Mouse (Mus musculus) intestine, embryonic 16.5 days (tissue): Measurements from ENCODE around the gene Cyb5b. TPM values are rescaled to one million over a fixed set of nuclear protein-coding genes. Genes with fewer than 3 reads are reported as not detected.

ENCODE experiments used
- ATAC-seq: fragments of 200-750 bp; cut with Nextera tagmentation; 2 replicates; pipeline ENCODE4 v1.8.0; 2017; ENCODE audit warnings: moderate TSS enrichment, moderate library complexity
- H3K27ac ChIP-seq: fragments of 300-500 bp; sonication (generic); 2 replicates; pipeline ENCODE4 v1.5.1; 2014; ENCODE audit warnings: mild to moderate bottlenecking, low read length
- H3K27me3 ChIP-seq: fragments of 300-500 bp; sonication (generic); replicated peaks from 2 replicates; pipeline ENCODE4 v1.6.1; 2014; ENCODE audit warnings: low read length, control low read depth, mixed read lengths; ENCODE audit not compliant: control insufficient read depth, insufficient read depth
- H3K36me3 ChIP-seq: fragments of 300-500 bp; sonication (generic); 2 replicates; pipeline ENCODE4 v1.6.1; 2014; ENCODE audit warnings: low read length, control low read depth; ENCODE audit not compliant: control insufficient read depth, insufficient read depth
- H3K4me1 ChIP-seq: fragments of 300-500 bp; sonication (generic); 2 replicates; pipeline ENCODE4 v1.6.1; 2014; ENCODE audit warnings: low read length, control low read depth, mixed read lengths; ENCODE audit not compliant: control insufficient read depth, insufficient read depth
- H3K4me2 ChIP-seq: fragments of 300-500 bp; sonication (generic); 2 replicates; pipeline ENCODE4 v1.6.1; 2014; ENCODE audit warnings: low read depth, low read length, control low read depth
- H3K4me3 ChIP-seq: fragments of 300-500 bp; sonication (generic); 2 replicates; pipeline ENCODE4 v1.5.1; 2014; ENCODE audit warnings: mild to moderate bottlenecking, low read length
- H3K9ac ChIP-seq: fragments of 300-500 bp; sonication (generic); 2 replicates; pipeline ENCODE4 v1.6.1; 2014; ENCODE audit warnings: low read depth, low read length
- H3K9me3 ChIP-seq: fragments of 300-500 bp; sonication (generic); 2 replicates; pipeline ENCODE4 v1.6.1; 2016; ENCODE audit warnings: low read length, control low read depth; ENCODE audit not compliant: control insufficient read depth
- WGBS: fragments of 180-500 bp; shearing (Covaris S2); extraction: QIAGEN DNeasy Blood & Tissue Kit; methylation state at CpG from one replicate; pipeline ENCODE4 v1.1.7; 2014; 5-methylcytosine and 5-hydroxymethylcytosine counted together
- polyA plus RNA-seq: library from polyadenylated mRNA; unstranded; fragments of >200 nt; fragmentation: Nextera tagmentation; extraction: Ambion mirVana; gene quantifications from 2 replicates; pipeline ENCODE4 v1.2.1, GENCODE M21; 2015

Cyb5b gene
- polyA plus RNA-seq, 1 experiment from 2014 or later: 155 TPM

GRCm38 (mm10) chr8:107114150-107115007 is 36.1 kb upstream of the Cyb5b start:
- Histone ChIP-seq H3K27me3 (no peaks in the 10 kb centered on the region), H3K4me1 (peaks cover 23% of the 10 kb centered on the region), H3K27ac (peak overlapping the region; percentile 30; the same call in 1 of the 2 replicates), H3K4me2 (peak overlapping the region; percentile 37), H3K4me3 (no peak overlapping the region; the same call in 1 of the 2 replicates), H3K9me3 (no peaks in the 10 kb centered on the region), H3K9ac (peak overlapping the region; percentile 39), H3K36me3 (no peaks in the 10 kb centered on the region)
- no peak for ATAC-seq
- 37% methylated on average over 19 of the region's 19 CpGs for WGBS

GRCm38 (mm10) chr8:107115008-107115320 is 35.5 kb upstream of the Cyb5b start:
- H3K4me3 ChIP-seq: no peak overlapping the region

GRCm38 (mm10) chr8:107116023-107116422 is 34.4 kb upstream of the Cyb5b start:
- no peak overlapping the region for H3K9ac ChIP-seq
- no peaks in the 10 kb centered on the region for H3K9me3 ChIP-seq
- peaks cover 27% of the 10 kb centered on the region for H3K4me1 ChIP-seq
- H3K27ac ChIP-seq: no peak overlapping the region; the same call in 1 of the 2 replicates
- peak; percentile 52; the same call in 1 of the 2 replicates for ATAC-seq
- H3K4me2 ChIP-seq: no peak overlapping the region
- no peaks in the 10 kb centered on the region for H3K27me3 ChIP-seq
- no peaks in the 10 kb centered on the region for H3K36me3 ChIP-seq
- WGBS: 9% methylated on average over 11 of the region's 11 CpGs
- no peak overlapping the region for H3K4me3 ChIP-seq

More at GRCm38 (mm10) chr8:107115008-107115320, 35.5 kb upstream of the Cyb5b start:
- peak overlapping the region; percentile 39 for H3K9ac ChIP-seq
- H3K9me3 ChIP-seq: no peaks in the 10 kb centered on the region
- 49% methylated on average over 10 of the region's 10 CpGs for WGBS
- peaks cover 27% of the 10 kb centered on the region for H3K4me1 ChIP-seq
- no peak for ATAC-seq
- H3K27ac ChIP-seq: peak overlapping the region; percentile 30; the same call in 1 of the 2 replicates
- no peaks in the 10 kb centered on the region for H3K27me3 ChIP-seq
- no peaks in the 10 kb centered on the region for H3K36me3 ChIP-seq
- H3K4me2 ChIP-seq: peak overlapping the region; percentile 37; the same call in 1 of the 2 replicates

GRCm38 (mm10) chr8:107117019-107117418 is 33.4 kb upstream of the Cyb5b start:
- Histone ChIP-seq H3K9me3 (no peaks in the 10 kb centered on the region), H3K36me3 (no peaks in the 10 kb centered on the region), H3K27ac (0 out of 2 replicates have a peak overlapping the region, but pooled peaks have one; percentile 15), H3K4me1 (peaks cover 27% of the 10 kb centered on the region), H3K4me2 (no peak overlapping the region), H3K27me3 (no peaks in the 10 kb centered on the region), H3K4me3 (no peak overlapping the region), H3K9ac (no peak overlapping the region)
- peak; percentile 77 for ATAC-seq
- WGBS: 21% methylated on average over 2 of the region's 2 CpGs

- H3K27me3 ChIP-seq: no peaks in the 10 kb centered on the region
- 25% methylated on average over 7 of the region's 7 CpGs for WGBS
- peaks cover 33% of the 10 kb centered on the region for H3K4me1 ChIP-seq
- H3K9me3 ChIP-seq: no peaks in the 10 kb centered on the region
- peak overlapping the region; percentile 46 for H3K9ac ChIP-seq
- no peak overlapping the region for H3K4me3 ChIP-seq
- ATAC-seq: peak; percentile 64
- H3K27ac ChIP-seq: peak overlapping the region; percentile 88
- peak overlapping the region; percentile 18; the same call in 1 of the 2 replicates for H3K4me2 ChIP-seq
- H3K36me3 ChIP-seq: no peaks in the 10 kb centered on the region
Observed at GRCm38 (mm10) chr8:107118803-107119233, 31.6 kb upstream of the Cyb5b start.

- Histone ChIP-seq H3K27ac (peak overlapping the region; percentile 88), H3K9me3 (no peaks in the 10 kb centered on the region), H3K27me3 (no peaks in the 10 kb centered on the region), H3K4me3 (no peak overlapping the region), H3K9ac (peak overlapping the region; percentile 46; the same call in 1 of the 2 replicates), H3K36me3 (no peaks in the 10 kb centered on the region), H3K4me2 (no peak overlapping the region), H3K4me1 (peaks cover 36% of the 10 kb centered on the region)
- ATAC-seq: 0 out of 2 replicates have a peak, but pooled peaks have one; percentile 4
- WGBS: 51% methylated on average over 9 of the region's 9 CpGs
Observed at GRCm38 (mm10) chr8:107119412-107119811, 31.0 kb upstream of the Cyb5b start.

- no peaks in the 10 kb centered on the region for H3K27me3 ChIP-seq
- H3K4me1 ChIP-seq: peaks cover 29% of the 10 kb centered on the region
- 0 out of 2 replicates have a peak, but pooled peaks cover 2% of the 10 kb centered on the region for H3K36me3 ChIP-seq
Observed at GRCm38 (mm10) chr8:107120806-107121205, 29.6 kb upstream of the Cyb5b start.

GRCm38 (mm10) chr8:107121681-107122291 is 28.7 kb upstream of the Cyb5b start:
- Histone ChIP-seq H3K9me3 (no peaks in the 10 kb centered on the region), H3K4me2 (no peak overlapping the region), H3K27me3 (no peaks in the 10 kb centered on the region), H3K4me3 (no peak overlapping the region), H3K4me1 (peaks cover 29% of the 10 kb centered on the region), H3K27ac (no peak overlapping the region), H3K36me3 (0 out of 2 replicates have a peak, but pooled peaks cover 2% of the 10 kb centered on the region), H3K9ac (no peak overlapping the region)
- no peak for ATAC-seq
- WGBS: 85% methylated on average over 7 of the region's 7 CpGs

More at GRCm38 (mm10) chr8:107120806-107121205, 29.6 kb upstream of the Cyb5b start:
- Histone ChIP-seq H3K9ac (no peak overlapping the region), H3K4me2 (no peak overlapping the region), H3K4me3 (no peak overlapping the region), H3K27ac (no peak overlapping the region), H3K9me3 (no peaks in the 10 kb centered on the region)
- no peak for ATAC-seq

GRCm38 (mm10) chr8:107123063-107123614 is 27.3 kb upstream of the Cyb5b start:
- Histone ChIP-seq H3K27ac (no peak overlapping the region), H3K4me3 (no peak overlapping the region), H3K9me3 (no peaks in the 10 kb centered on the region), H3K4me2 (no peak overlapping the region), H3K9ac (no peak overlapping the region), H3K4me1 (peaks cover 27% of the 10 kb centered on the region), H3K36me3 (0 out of 2 replicates have a peak, but pooled peaks cover 2% of the 10 kb centered on the region), H3K27me3 (no peaks in the 10 kb centered on the region)
- WGBS: 15% methylated on average over 9 of the region's 9 CpGs
- no peak for ATAC-seq
